In genomic region chr12:111071477-111072152, GRCm38 (mm10) we compare ENCODE assay signal across 8 mouse cellular contexts. TPM values are rescaled to one million over a fixed set of nuclear protein-coding genes. Genes with fewer than 3 reads are reported as not detected.
DNase-seq lines count a peak whose midpoint lies in the region; ATAC-seq and TF ChIP-seq lines count a peak whose summit lies in the region.

No protein-coding gene starts in this region.

- H3K9me3 ChIP-seq in stomach, embryonic 16.5 days (replicated peaks; ENCODE audit: control insufficient read depth, low read length), result no peaks in the 10 kb centered on the region

- no peaks in the 10 kb centered on the region for H3K27me3 ChIP-seq in kidney, adult 2 months (replicated peaks; ENCODE audit: control insufficient read depth, insufficient read depth, low read length)
- H3K27me3 ChIP-seq in stomach, embryonic 16.5 days (ENCODE audit: control insufficient read depth, insufficient read depth, low read length), result no peaks in the 10 kb centered on the region

- no peak for TF ChIP-seq POLR2A in kidney, adult 2 months (IDR thresholded peaks at IDR 0.05; ENCODE audit: low read depth, low read length)

- TF ChIP-seq CTCF in kidney, adult 2 months (conservative IDR thresholded peaks at IDR 0.05; ENCODE audit: insufficient read depth, insufficient read length, low read depth, low read length), result no peak

- 0 out of 2 replicates have a peak overlapping the region, but pooled peaks have one; percentile 5 for H3K4me2 ChIP-seq in stomach, embryonic 16.5 days (ENCODE audit: low read depth, low read length)

- WGBS in kidney, adult 2 months, result 13% methylated on average over 10 of the region's 10 CpGs
- 79% methylated on average over 10 of the region's 10 CpGs for WGBS in stomach, embryonic 16.5 days

- DNase-seq in 416B (ENCODE audit: low read depth) (peak; percentile 94), MN1 (ENCODE audit: low spot score) (no peak)
- DNase-seq in CD4-positive helper T cell, adult 2 months (ENCODE audit: low read depth, low spot score), result peak; percentile 90
- DNase-seq in forelimb bud, embryonic 11.5 days (ENCODE audit: low read depth, low spot score), result peak; percentile 24
- peak; percentile 89 for DNase-seq in kidney, adult 2 months
- peak; percentile 25 for DNase-seq in lung, postnatal 10 days
- DNase-seq in cerebellum, postnatal 14 days, result no peak

- H3K9ac ChIP-seq in stomach, embryonic 16.5 days (ENCODE audit: low read length), result no peak overlapping the region

- 0 out of 2 replicates have a peak, but pooled peaks have one; percentile 37 for ATAC-seq in stomach, embryonic 16.5 days (ENCODE audit: insufficient read depth, low FRiP score)

- peaks cover 20% of the 10 kb centered on the region for H3K4me1 ChIP-seq in kidney, adult 2 months (ENCODE audit: control insufficient read depth, insufficient read depth, low read length)
- no peaks in the 10 kb centered on the region for H3K4me1 ChIP-seq in stomach, embryonic 16.5 days (ENCODE audit: control insufficient read depth, insufficient read depth, low read length)

- H3K4me3 ChIP-seq in kidney, adult 2 months (ENCODE audit: insufficient read depth, low read depth, low read length), result peak overlapping the region; percentile 7; the same call in 1 of the 2 replicates
- H3K4me3 ChIP-seq in stomach, embryonic 16.5 days (replicated peaks; ENCODE audit: low read length), result no peak overlapping the region

- H3K36me3 ChIP-seq in kidney, adult 2 months (ENCODE audit: control insufficient read depth, insufficient read depth, low read length), result no peaks in the 10 kb centered on the region
- no peaks in the 10 kb centered on the region for H3K36me3 ChIP-seq in stomach, embryonic 16.5 days (ENCODE audit: control insufficient read depth, insufficient read depth, low read length)

- peak overlapping the region; percentile 86 for H3K27ac ChIP-seq in kidney, adult 2 months (ENCODE audit: insufficient read depth, low read depth, low read length)
- H3K27ac ChIP-seq in stomach, embryonic 16.5 days (ENCODE audit: low read length), result no peak overlapping the region

RNA-seq across cellular contexts. Expression of gene Rcor1, which starts 32.5 kb away (rescaled TPM):
- polyA plus RNA-seq in kidney, adult 2 months (2012; rRNA removed), result 9.7 and 11.5 TPM in 2 replicates
- polyA plus RNA-seq in stomach, embryonic 16.5 days (2015; fragmentation: Nextera tagmentation; extraction: Ambion mirVana), result 9.5 and 10.9 TPM in 2 replicates

Comparison
In these comparisons a context has a peak if more than half of its experiments do, and no peak if none do; other contexts are left out.
1. DNase-seq: peak in 416B (single experiment), CD4-positive helper T cell, adult 2 months (single experiment), forelimb bud, embryonic 11.5 days (single experiment), kidney, adult 2 months (single experiment) and lung, postnatal 10 days (single experiment); none in MN1 (single experiment) and cerebellum, postnatal 14 days (0 of 2).